Mouse (Mus musculus): Measurements from ENCODE around the gene Col1a1. TPM values are rescaled to one million over a fixed set of nuclear protein-coding genes. Genes with fewer than 3 reads are reported as not detected.
"Not testable (repeated sequence)": the region's sequence is repeated elsewhere in the genome, so short reads cannot be mapped to it uniquely, and the experiment has no call there.

Gene Col1a1
- total and polyA plus RNA-seq, 2 experiments from 2014 or later, result 53.0 to 73.3 TPM

GRCm38 (mm10) chr11:94958065-94958858 is 22.2 kb downstream of the Col1a1 start:
- Histone ChIP-seq H3K9me3 (ENCODE audit: low read length) (no peaks in the 10 kb centered on the region), H3K4me3 (ENCODE audit: low read length) (no peak overlapping the region), H3K36me3 (ENCODE audit: insufficient read depth, low read length) (no peaks in the 10 kb centered on the region), H3K4me1 (ENCODE audit: insufficient read depth, low read length) (no peaks in the 10 kb centered on the region), H3K27ac (peak overlapping the region; percentile 50; the same call in 1 of the 2 replicates), H3K4me2 (ENCODE audit: low read depth, low read length) (no peak overlapping the region), H3K9ac (replicated peaks; ENCODE audit: low read length) (no peak overlapping the region), H3K27me3 (ENCODE audit: insufficient read depth, low read length) (no peaks in the 10 kb centered on the region)
- DNase-seq (ENCODE audit: low spot score) (peak; percentile 82), ATAC-seq (peak; percentile 91)
- TF ChIP-seq CTCF (IDR thresholded peaks at IDR 0.05; ENCODE audit: low read depth), result no peak
- WGBS, result 8% methylated on average over 8 of the region's 8 CpGs

- no peak overlapping the region for H3K27ac ChIP-seq
- 73% methylated on average over 5 of the region's 5 CpGs for WGBS
- H3K36me3 ChIP-seq (ENCODE audit: insufficient read depth, low read length), result no peaks in the 10 kb centered on the region
- DNase-seq (ENCODE audit: low spot score) (no peak), ATAC-seq (no peak)
- no peaks in the 10 kb centered on the region for H3K4me1 ChIP-seq (ENCODE audit: insufficient read depth, low read length)
- no peak for TF ChIP-seq CTCF (IDR thresholded peaks at IDR 0.05; ENCODE audit: low read depth)
- H3K4me2 ChIP-seq (ENCODE audit: low read depth, low read length), result no peak overlapping the region
- no peak overlapping the region for H3K9ac ChIP-seq (replicated peaks; ENCODE audit: low read length)
- no peak overlapping the region for H3K4me3 ChIP-seq (ENCODE audit: low read length)
- H3K27me3 ChIP-seq (ENCODE audit: insufficient read depth, low read length), result no peaks in the 10 kb centered on the region
- no peaks in the 10 kb centered on the region for H3K9me3 ChIP-seq (ENCODE audit: low read length)
Measured at GRCm38 (mm10) chr11:94962534-94963101, 26.6 kb downstream of the Col1a1 start.

GRCm38 (mm10) chr11:94967419-94967818 is 31.4 kb downstream of the Col1a1 start, which contains the start of gene Hils1:
Gene Hils1 (plus strand): TSS chr11:94967593.
- no peaks in the 10 kb centered on the region for H3K9me3 ChIP-seq (ENCODE audit: low read length)
- 0 out of 2 replicates have a peak within 1 kb of the TSS, but pooled peaks have one; percentile 2 for H3K27ac ChIP-seq
- ATAC-seq, result no peak
- no peak for TF ChIP-seq CTCF (IDR thresholded peaks at IDR 0.05; ENCODE audit: low read depth)
- H3K27me3 ChIP-seq (ENCODE audit: insufficient read depth, low read length), result no peaks in the 10 kb centered on the region
- 49% methylated on average over 4 of the region's 4 CpGs for WGBS
- no peak within 1 kb of the TSS for H3K9ac ChIP-seq (replicated peaks; ENCODE audit: low read length)
- H3K4me3 ChIP-seq (ENCODE audit: low read length), result no peak within 1 kb of the TSS
- no peak within 1 kb of the TSS for H3K4me2 ChIP-seq (ENCODE audit: low read depth, low read length)
- no peaks in the 10 kb centered on the region for H3K4me1 ChIP-seq (ENCODE audit: insufficient read depth, low read length)
- H3K36me3 ChIP-seq (ENCODE audit: insufficient read depth, low read length), result no peaks in the 10 kb centered on the region
- no peak for DNase-seq (ENCODE audit: low spot score)

GRCm38 (mm10) chr11:94968187-94968586 is 32.2 kb downstream of the Col1a1 start:
- no peak for TF ChIP-seq CTCF (IDR thresholded peaks at IDR 0.05; ENCODE audit: low read depth)
- Histone ChIP-seq H3K9me3 (ENCODE audit: low read length) (no peaks in the 10 kb centered on the region), H3K4me1 (ENCODE audit: insufficient read depth, low read length) (no peaks in the 10 kb centered on the region), H3K4me3 (ENCODE audit: low read length) (no peak overlapping the region), H3K27ac (0 out of 2 replicates have a peak overlapping the region, but pooled peaks have one; percentile 2), H3K9ac (replicated peaks; ENCODE audit: low read length) (no peak overlapping the region), H3K36me3 (ENCODE audit: insufficient read depth, low read length) (no peaks in the 10 kb centered on the region), H3K4me2 (ENCODE audit: low read depth, low read length) (no peak overlapping the region), H3K27me3 (ENCODE audit: insufficient read depth, low read length) (no peaks in the 10 kb centered on the region)
- no peak for ATAC-seq
- DNase-seq (ENCODE audit: low spot score), result peak; percentile 43
- 59% methylated on average over 7 of the region's 7 CpGs for WGBS

- not testable (repeated sequence) for H3K9me3 ChIP-seq (ENCODE audit: low read length); H3K4me3 ChIP-seq (ENCODE audit: low read length); H3K27me3 ChIP-seq (ENCODE audit: insufficient read depth, low read length); H3K36me3 ChIP-seq (ENCODE audit: insufficient read depth, low read length); H3K4me2 ChIP-seq (ENCODE audit: low read depth, low read length); ATAC-seq; DNase-seq (ENCODE audit: low spot score); H3K9ac ChIP-seq (replicated peaks; ENCODE audit: low read length); H3K4me1 ChIP-seq (ENCODE audit: insufficient read depth, low read length); H3K27ac ChIP-seq
- 96% methylated on average over 4 of the region's 4 CpGs for WGBS
Measured at GRCm38 (mm10) chr11:94969709-94970108, 33.7 kb downstream of the Col1a1 start.

- no peak overlapping the region for H3K4me3 ChIP-seq (ENCODE audit: low read length)
- no peak overlapping the region for H3K9ac ChIP-seq (replicated peaks; ENCODE audit: low read length)
- no peaks in the 10 kb centered on the region for H3K36me3 ChIP-seq (ENCODE audit: insufficient read depth, low read length)
- no peak overlapping the region for H3K4me2 ChIP-seq (ENCODE audit: low read depth, low read length)
- ATAC-seq, result peak; percentile 68
- no peaks in the 10 kb centered on the region for H3K27me3 ChIP-seq (ENCODE audit: insufficient read depth, low read length)
- TF ChIP-seq CTCF (IDR thresholded peaks at IDR 0.05; ENCODE audit: low read depth), result peak; percentile 98
- DNase-seq (ENCODE audit: low spot score), result peak; percentile 86
- H3K9me3 ChIP-seq (ENCODE audit: low read length), result no peaks in the 10 kb centered on the region
- H3K4me1 ChIP-seq (ENCODE audit: insufficient read depth, low read length), result no peaks in the 10 kb centered on the region
- H3K27ac ChIP-seq, result no peak overlapping the region
- WGBS, result 65% methylated on average over 15 of the region's 15 CpGs
Measured at GRCm38 (mm10) chr11:94970210-94970943, 34.4 kb downstream of the Col1a1 start.

All from hindbrain, postnatal 0 days (tissue).